Comparison of ENCODE assay signal across 8 mouse cellular contexts in the genomic region with DNA sequence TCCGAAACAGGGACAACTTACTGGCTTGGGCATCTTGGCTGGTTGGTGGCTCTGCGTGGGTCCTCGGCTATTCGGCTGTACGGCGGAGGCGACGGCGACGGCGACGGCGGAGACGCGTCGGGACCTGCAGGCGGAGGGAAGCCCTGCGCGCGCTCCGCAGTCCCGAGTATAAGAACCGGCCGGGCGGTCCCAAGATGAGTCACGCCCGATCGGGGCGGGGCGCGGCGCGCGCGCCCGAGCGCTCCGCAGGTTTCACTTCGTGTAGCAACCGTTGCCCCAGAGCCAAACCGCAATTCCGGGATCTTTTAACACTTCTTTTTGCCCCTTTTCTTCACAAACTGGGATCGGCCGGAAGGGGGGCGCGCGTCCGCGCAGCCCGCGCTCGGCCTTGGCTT. TPM values are rescaled to one million over a fixed set of nuclear protein-coding genes. Genes with fewer than 3 reads are reported as not detected.
DNase-seq lines count a peak whose midpoint lies in the region; ATAC-seq and TF ChIP-seq lines count a peak whose summit lies in the region.

Gene Ezr (minus strand): TSS at position 174 of the 395 bp plus-strand sequence.

- peak; percentile 91 for TF ChIP-seq POLR2A in heart, adult 2 months (IDR thresholded peaks at IDR 0.05; ENCODE audit: insufficient read depth, low read depth, low read length)

- no peaks in the 10 kb centered on the region for H3K9me3 ChIP-seq in embryonic facial prominence, embryonic 14.5 days (ENCODE audit: control insufficient read depth, low read length)
- no peaks in the 10 kb centered on the region for H3K9me3 ChIP-seq in limb, embryonic 15.5 days
- H3K9me3 ChIP-seq in midbrain, postnatal 0 days (ENCODE audit: low read length): no peaks in the 10 kb centered on the region

- peaks cover 28% of the 10 kb centered on the region for H3K27me3 ChIP-seq in embryonic facial prominence, embryonic 14.5 days (replicated peaks; ENCODE audit: control insufficient read depth, insufficient read depth, low read length)
- no peaks in the 10 kb centered on the region for H3K27me3 ChIP-seq in heart, adult 2 months (ENCODE audit: control insufficient read depth, insufficient read depth, low read length)
- no peaks in the 10 kb centered on the region for H3K27me3 ChIP-seq in limb, embryonic 15.5 days
- peaks cover 9% of the 10 kb centered on the region; the same call in 1 of the 2 replicates for H3K27me3 ChIP-seq in midbrain, postnatal 0 days (ENCODE audit: insufficient read depth, low read length)

- peak; percentile 29 for TF ChIP-seq CTCF in heart, adult 2 months (IDR thresholded peaks at IDR 0.05)
- no peak for TF ChIP-seq CTCF in midbrain, postnatal 0 days (IDR thresholded peaks at IDR 0.05)

- peak within 1 kb of the TSS; percentile 87 for H3K27ac ChIP-seq in embryonic facial prominence, embryonic 14.5 days (replicated peaks; ENCODE audit: low read depth, low read length)
- peak within 1 kb of the TSS; percentile 96 for H3K27ac ChIP-seq in heart, adult 2 months
- peak within 1 kb of the TSS; percentile 95 for H3K27ac ChIP-seq in limb, embryonic 15.5 days
- H3K27ac ChIP-seq in midbrain, postnatal 0 days (ENCODE audit: low read depth, low read length): no peak within 1 kb of the TSS

- TF ChIP-seq EP300 in heart, adult 2 months (IDR thresholded peaks at IDR 0.05; ENCODE audit: insufficient read depth, low read depth, low read length): no peak

- H3K9ac ChIP-seq in embryonic facial prominence, embryonic 14.5 days (ENCODE audit: low read depth, low read length): peak within 1 kb of the TSS; percentile 78
- peak within 1 kb of the TSS; percentile 90 for H3K9ac ChIP-seq in heart, adult 2 months (ENCODE audit: low read depth, low read length)
- peak within 1 kb of the TSS; percentile 68 for H3K9ac ChIP-seq in limb, embryonic 15.5 days
- peak within 1 kb of the TSS; percentile 42 for H3K9ac ChIP-seq in midbrain, postnatal 0 days (replicated peaks; ENCODE audit: low read length, poor library complexity, severe bottlenecking)

- peak; percentile 95 to 96 for DNase-seq in B cell, adult 2 months
- DNase-seq in adrenal gland, postnatal 4 days (ENCODE audit: low spot score in 2 of 2): peak; percentile 64 to 71
- DNase-seq in embryonic facial prominence, embryonic 14.5 days (ENCODE audit: low spot score): peak; percentile 95
- peak; percentile 91 to 93 for DNase-seq in heart, adult 2 months
- peak; percentile 88 to 92 for DNase-seq in kidney, adult 8-10 months
- peak; percentile 82 for DNase-seq in midbrain, postnatal 0 days (ENCODE audit: low spot score)
- peak; percentile 92 to 95 for DNase-seq in spleen, postnatal 36 days (ENCODE audit: low spot score in 2 of 2)

- ATAC-seq in embryonic facial prominence, embryonic 14.5 days (ENCODE audit: low read depth): peak; percentile 84
- ATAC-seq in limb, embryonic 15.5 days (ENCODE audit: insufficient number of reproducible peaks, low FRiP score, low TSS enrichment, low read depth): peak; percentile 72
- peak; percentile 74 for ATAC-seq in midbrain, postnatal 0 days (ENCODE audit: low FRiP score)

- no peaks in the 10 kb centered on the region for H3K79me2 ChIP-seq in heart, adult 2 months (replicated peaks; ENCODE audit: control insufficient read depth, insufficient read depth, low read length)

- peaks cover 9% of the 10 kb centered on the region for H3K4me1 ChIP-seq in embryonic facial prominence, embryonic 14.5 days (ENCODE audit: control insufficient read depth, insufficient read depth, low read length)
- H3K4me1 ChIP-seq in heart, adult 2 months (ENCODE audit: control insufficient read depth, insufficient read depth, low read length): peaks cover 4% of the 10 kb centered on the region
- peaks cover 33% of the 10 kb centered on the region for H3K4me1 ChIP-seq in limb, embryonic 15.5 days
- peaks cover 6% of the 10 kb centered on the region; the same call in 1 of the 2 replicates for H3K4me1 ChIP-seq in midbrain, postnatal 0 days (ENCODE audit: insufficient read depth, low read length)

- intact Hi-C loops in heart, adult 2 months (cut with DNase I): loop anchor here (2.0 kb wide), 2 partner anchors 28 to 44 kb away; no protein-coding TSS in a partner anchor

- WGBS in embryonic facial prominence, embryonic 14.5 days: under 1% methylated on average over 22 of the region's 52 CpGs
- 1% methylated on average over 52 of the region's 52 CpGs for WGBS in heart, adult 2 months
- WGBS in limb, embryonic 15.5 days: under 1% methylated on average over 49 of the region's 52 CpGs
- under 1% methylated on average over 49 of the region's 52 CpGs for WGBS in midbrain, postnatal 0 days

- peak within 1 kb of the TSS; percentile 92 for H3K4me2 ChIP-seq in embryonic facial prominence, embryonic 14.5 days (ENCODE audit: low read depth, low read length)
- peak within 1 kb of the TSS; percentile 87 for H3K4me2 ChIP-seq in limb, embryonic 15.5 days
- peak within 1 kb of the TSS; percentile 97 for H3K4me2 ChIP-seq in midbrain, postnatal 0 days (ENCODE audit: low read depth, low read length, poor library complexity, severe bottlenecking)

- no peaks in the 10 kb centered on the region for H3K36me3 ChIP-seq in embryonic facial prominence, embryonic 14.5 days (ENCODE audit: control insufficient read depth, insufficient read depth, low read length)
- H3K36me3 ChIP-seq in heart, adult 2 months (ENCODE audit: control insufficient read depth, insufficient read depth, low read length): no peaks in the 10 kb centered on the region
- H3K36me3 ChIP-seq in limb, embryonic 15.5 days: no peaks in the 10 kb centered on the region
- H3K36me3 ChIP-seq in midbrain, postnatal 0 days (ENCODE audit: insufficient read depth, low read length): no peaks in the 10 kb centered on the region

- peak within 1 kb of the TSS; percentile 84 for H3K4me3 ChIP-seq in embryonic facial prominence, embryonic 14.5 days (ENCODE audit: low read depth, low read length)
- peak within 1 kb of the TSS; percentile 67 for H3K4me3 ChIP-seq in heart, adult 2 months
- peak within 1 kb of the TSS; percentile 74 for H3K4me3 ChIP-seq in limb, embryonic 15.5 days
- H3K4me3 ChIP-seq in midbrain, postnatal 0 days (ENCODE audit: low read depth, low read length): peak within 1 kb of the TSS; percentile 61

RNA-seq across cellular contexts. Expression of gene Ezr, which starts in this region (rescaled TPM):
- 10 to 100 TPM; 23.7 to 60.5 TPM for total RNA-seq in adrenal gland, postnatal 4 days (2021)
- 57.8 and 59.1 TPM in 2 replicates for polyA plus RNA-seq in embryonic facial prominence, embryonic 14.5 days (2014; fragmentation: Nextera tagmentation; extraction: Ambion mirVana)
- total RNA-seq in heart, adult 2 months (2021): 10 to 100 TPM; 33.4 to 35.7 TPM
- 24.2 TPM in 2 replicates for polyA plus RNA-seq in heart, adult 2 months (2012; rRNA removed)
- polyA plus RNA-seq in limb, embryonic 15.5 days (2015; fragmentation: Nextera tagmentation; extraction: Ambion mirVana): 114 and 115 TPM in 2 replicates
- 19.5 and 33.8 TPM in 2 replicates for total RNA-seq in midbrain, postnatal 0 days (2014; rRNA removed)
- 27.3 and 28.5 TPM in 2 replicates for polyA plus RNA-seq in midbrain, postnatal 0 days (2015; fragmentation: Nextera tagmentation; extraction: Ambion mirVana)
